Mouse (Mus musculus) WW6 (cell line): ENCODE measurements around the gene Tmem165.

ENCODE experiments used
- DNase-seq: peaks from one replicate; pipeline ENCODE4 v3.0.0-alpha.2; 2013; ENCODE audit warnings: low read depth, low spot score

The Tmem165 gene

GRCm38 (mm10) chr5:76183750-76184261, at the start of gene Tmem165:
Gene Tmem165, plus strand, starts transcription at chr5:76183880.
- DNase-seq = peak; percentile 79

- DNase-seq = no peak
These were observed 48.0 kb upstream of the Tmem165 start for GRCm38 (mm10) chr5:76135644-76136043.

- no peak for DNase-seq
These were observed 47.4 kb upstream of the Tmem165 start for GRCm38 (mm10) chr5:76136271-76136670.

GRCm38 (mm10) chr5:76137586-76137985, 46.1 kb upstream of the Tmem165 start:
- DNase-seq = no peak

GRCm38 (mm10) chr5:76138071-76138470, 45.6 kb upstream of the Tmem165 start:
- DNase-seq = no peak

GRCm38 (mm10) chr5:76138512-76138911, 45.2 kb upstream of the Tmem165 start:
- DNase-seq = no peak

- DNase-seq = no peak
These were observed 44.5 kb upstream of the Tmem165 start for GRCm38 (mm10) chr5:76139171-76139671.

GRCm38 (mm10) chr5:76139808-76140729, 43.6 kb upstream of the Tmem165 start, which contains the start of gene Srd5a3:
Gene Srd5a3, plus strand, starts transcription at chr5:76140271.
- DNase-seq = peak; percentile 81

GRCm38 (mm10) chr5:76140730-76141066, 43.0 kb upstream of the Tmem165 start:
- no peak for DNase-seq

- no peak for DNase-seq
These were observed 40.3 kb upstream of the Tmem165 start for GRCm38 (mm10) chr5:76143356-76143755.

GRCm38 (mm10) chr5:76146401-76146800, 37.3 kb upstream of the Tmem165 start:
- no peak for DNase-seq

- no peak for DNase-seq
These were observed 34.2 kb upstream of the Tmem165 start for GRCm38 (mm10) chr5:76149436-76149835.

GRCm38 (mm10) chr5:76152956-76153355, 30.7 kb upstream of the Tmem165 start:
- DNase-seq = no peak

GRCm38 (mm10) chr5:76153430-76153829, 30.2 kb upstream of the Tmem165 start:
- no peak for DNase-seq

GRCm38 (mm10) chr5:76154434-76155165, 29.1 kb upstream of the Tmem165 start:
- no peak for DNase-seq

- DNase-seq = no peak
These were observed 24.1 kb upstream of the Tmem165 start for GRCm38 (mm10) chr5:76159555-76159954.

GRCm38 (mm10) chr5:76160086-76160485, 23.6 kb upstream of the Tmem165 start:
- no peak for DNase-seq

- DNase-seq = no peak
These were observed 22.2 kb upstream of the Tmem165 start for GRCm38 (mm10) chr5:76161491-76161890.

GRCm38 (mm10) chr5:76162926-76163325, 20.8 kb upstream of the Tmem165 start:
- DNase-seq = no peak

GRCm38 (mm10) chr5:76163828-76164390, 19.8 kb upstream of the Tmem165 start:
- DNase-seq = no peak

GRCm38 (mm10) chr5:76164827-76165226, 18.9 kb upstream of the Tmem165 start:
- DNase-seq = no peak

GRCm38 (mm10) chr5:76170522-76170921, 13.2 kb upstream of the Tmem165 start:
- no peak for DNase-seq
